Mouse (Mus musculus) heart, postnatal 0 days (tissue): ENCODE results near the gene Icmt. TPM values are rescaled to one million over a fixed set of nuclear protein-coding genes. Genes with fewer than 3 reads are reported as not detected.

ENCODE experiments used
- ATAC-seq: fragments of 200-750 bp; cut with Nextera tagmentation; 2 replicates; pipeline ENCODE4 v1.8.0; 2017; ENCODE audit warnings: low read depth, moderate number of reproducible peaks, moderate library complexity; ENCODE audit not compliant: insufficient read depth
- DNase-seq: peaks from one replicate; pipeline ENCODE4 v3.0.0-alpha.2; 2016; ENCODE audit warnings: low spot score
- H3K27ac ChIP-seq: fragments of 300-500 bp; sonication (generic); 2 replicates; pipeline ENCODE4 v1.5.1; 2014; ENCODE audit warnings: low read depth, mild to moderate bottlenecking
- H3K27me3 ChIP-seq: fragments of 300-500 bp; sonication (generic); 2 replicates; pipeline ENCODE4 v1.6.1; 2014; ENCODE audit warnings: low read length, mixed read lengths; ENCODE audit not compliant: control insufficient read depth, insufficient read depth
- H3K36me3 ChIP-seq: fragments of 300-500 bp; sonication (generic); replicated peaks from 2 replicates; pipeline ENCODE4 v1.6.1; 2014; ENCODE audit warnings: low read length, mixed read lengths; ENCODE audit not compliant: control insufficient read depth, insufficient read depth
- H3K4me1 ChIP-seq: fragments of 300-500 bp; sonication (generic); 2 replicates; pipeline ENCODE4 v1.6.1; 2014; ENCODE audit warnings: antibody characterized with exemption; ENCODE audit not compliant: control insufficient read depth, insufficient read depth
- H3K4me2 ChIP-seq: fragments of 300-500 bp; sonication (generic); 2 replicates; pipeline ENCODE4 v1.6.1; 2014; ENCODE audit warnings: low read depth, mild to moderate bottlenecking, low read length, moderate library complexity
- H3K4me3 ChIP-seq: fragments of 300-500 bp; sonication (generic); 2 replicates; pipeline ENCODE4 v1.5.1; 2014; ENCODE audit warnings: low read depth, low read length
- H3K9ac ChIP-seq: fragments of 300-500 bp; sonication (generic); replicated peaks from 2 replicates; pipeline ENCODE4 v1.6.1; 2014; ENCODE audit warnings: low read depth, low read length, mixed read lengths
- H3K9me3 ChIP-seq: fragments of 300-500 bp; sonication (generic); replicated peaks from 2 replicates; pipeline ENCODE4 v1.6.1; 2016; ENCODE audit warnings: low read length; ENCODE audit not compliant: control insufficient read depth
- CTCF ChIP-seq: IDR thresholded peaks from 2 replicates; pipeline ENCODE4 v1.5.1; 2016; ENCODE audit warnings: antibody characterized with exemption, control low read depth, low read depth
- EP300 ChIP-seq: IDR thresholded peaks from 2 replicates; pipeline ENCODE4 v1.6.1; 2016; ENCODE audit warnings: antibody characterized with exemption, low read depth
- WGBS: fragments of 180-500 bp; shearing (Covaris S2); extraction: QIAGEN DNeasy Blood & Tissue Kit; methylation state at CpG from one replicate; pipeline ENCODE4 v1.1.7; 2014; 5-methylcytosine and 5-hydroxymethylcytosine counted together
- polyA plus RNA-seq: library from polyadenylated mRNA; unstranded; fragments of >200 nt; fragmentation: Nextera tagmentation; extraction: Ambion mirVana; gene quantifications from 2 replicates; pipeline ENCODE4 v1.2.1, GENCODE M21; 2015
- total RNA-seq: library from RNA; depleted of rRNA; stranded (reverse); fragments of >200 nt; gene quantifications from 2 replicates; pipeline ENCODE4 v1.2.3, GENCODE M21; 2014; ENCODE audit warnings: low replicate concordance

The Icmt gene
- total and polyA plus RNA-seq, 2 experiments from 2014 or later = 15.0 to 38.0 TPM

DNA sequence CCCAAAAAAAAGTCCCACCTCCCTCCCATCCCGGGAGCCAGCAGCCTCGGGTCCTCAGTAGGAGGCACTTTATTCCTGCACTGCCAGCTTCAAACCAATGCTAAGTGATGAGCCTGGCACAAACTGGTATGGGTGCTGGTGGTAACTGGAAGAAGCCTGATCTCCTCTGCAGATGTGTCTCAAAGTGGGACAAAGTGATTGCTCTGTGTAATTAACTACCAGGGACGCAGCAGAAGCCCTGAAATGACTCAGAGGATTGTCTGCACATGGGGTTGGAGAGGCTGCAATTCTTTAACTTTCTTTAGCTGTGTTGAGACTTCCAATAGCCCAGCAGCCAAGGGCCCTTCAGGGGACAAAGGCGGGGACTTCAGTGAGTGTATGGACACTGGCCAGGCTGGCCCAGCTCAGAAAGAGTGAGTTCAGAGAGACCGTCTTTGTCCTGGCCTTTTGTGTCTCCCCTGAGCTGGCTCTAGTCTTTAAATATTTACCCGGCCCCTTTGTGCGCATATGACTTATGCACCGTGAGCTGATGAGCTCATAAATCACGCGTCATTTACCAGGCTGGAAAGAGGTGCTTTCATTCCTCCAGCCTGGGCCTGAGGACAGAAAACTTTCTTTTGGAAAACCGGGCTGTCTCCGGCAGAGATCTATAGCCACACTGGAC lies 4.8 kb upstream of the Icmt start:
- TF ChIP-seq EP300 (no peak), CTCF (no peak)
- Histone ChIP-seq H3K4me3 (no peak overlapping the region), H3K9me3 (no peaks in the 10 kb centered on the region), H3K4me2 (no peak overlapping the region), H3K4me1 (0 out of 2 replicates have a peak, but pooled peaks cover 7% of the 10 kb centered on the region), H3K36me3 (no peaks in the 10 kb centered on the region), H3K27ac (no peak overlapping the region), H3K27me3 (peaks cover 55% of the 10 kb centered on the region), H3K9ac (no peak overlapping the region)
- ATAC-seq (no peak), DNase-seq (no peak)
- WGBS = 41% methylated on average over 12 of the region's 12 CpGs

DNA sequence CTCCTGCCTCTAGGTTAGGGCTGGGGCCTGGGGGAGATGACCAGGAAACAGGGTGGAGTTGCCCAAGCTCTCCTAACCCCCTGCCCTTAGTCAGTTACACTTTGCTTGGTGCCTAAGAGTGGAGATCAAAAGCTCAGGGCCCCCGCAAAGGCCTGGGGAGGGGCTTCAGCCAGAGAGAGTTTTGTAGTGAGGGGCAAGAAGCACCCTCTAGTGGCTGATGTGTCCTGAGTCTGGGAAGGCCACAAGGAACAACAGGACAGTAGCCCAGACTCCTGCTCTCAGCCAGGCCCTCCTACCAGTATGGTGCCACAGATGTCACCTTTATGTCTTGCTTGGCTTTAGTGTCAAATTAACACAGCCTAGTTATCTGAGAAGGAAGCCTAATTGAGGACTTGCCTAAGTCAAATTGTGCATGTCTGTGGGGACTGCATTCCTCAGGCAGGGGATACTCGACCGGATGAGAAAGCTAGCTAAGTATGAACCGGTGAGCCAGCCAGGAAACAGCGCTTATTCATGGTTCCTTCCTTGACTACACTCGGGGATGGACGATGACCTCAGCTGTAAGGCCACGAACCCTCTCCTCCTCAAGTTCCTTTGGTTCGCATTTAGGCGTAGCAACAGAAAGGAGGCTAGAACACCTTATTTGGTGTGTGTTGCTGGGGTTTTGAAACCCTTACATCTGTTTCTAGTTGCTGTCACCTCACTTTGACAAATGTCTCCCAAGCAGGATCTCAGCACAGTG lies 2.7 kb upstream of the Icmt start:
- Histone ChIP-seq H3K9me3 (no peaks in the 10 kb centered on the region), H3K9ac (no peak overlapping the region), H3K4me3 (no peak overlapping the region), H3K4me1 (peaks cover 13% of the 10 kb centered on the region; the same call in 1 of the 2 replicates), H3K27ac (no peak overlapping the region), H3K4me2 (no peak overlapping the region), H3K27me3 (peaks cover 40% of the 10 kb centered on the region), H3K36me3 (no peaks in the 10 kb centered on the region)
- ATAC-seq = no peak
- DNase-seq = no peak
- 37% methylated on average over 10 of the region's 10 CpGs for WGBS
- no peak for TF ChIP-seq EP300
- peak; percentile 19; the same call in 1 of the 2 replicates for TF ChIP-seq CTCF

DNA sequence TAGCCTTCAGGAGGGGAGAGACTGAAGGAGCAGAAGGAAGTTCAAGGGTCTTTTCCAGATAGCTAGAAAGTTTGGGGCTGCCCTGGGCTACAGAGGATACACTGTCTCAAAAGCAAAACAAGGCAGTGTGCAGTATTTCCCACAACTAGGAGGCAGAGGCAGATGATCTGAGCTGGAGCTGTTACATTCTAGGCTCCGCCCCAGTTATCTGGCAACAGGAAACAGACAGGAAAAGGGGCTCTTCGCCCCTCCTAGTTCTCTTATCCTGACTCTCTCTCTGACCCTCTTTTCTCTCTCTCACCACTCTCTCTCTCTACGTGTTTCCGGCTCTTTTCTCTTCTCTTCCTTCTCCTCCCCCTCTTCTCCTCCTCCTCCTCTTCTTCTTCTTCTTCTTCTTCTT lies 1.1 kb upstream of the Icmt start:
- no peak overlapping the region; the same call in 1 of the 2 replicates for H3K27ac ChIP-seq
- peaks cover 10% of the 10 kb centered on the region; the same call in 1 of the 2 replicates for H3K4me1 ChIP-seq
- peaks cover 25% of the 10 kb centered on the region for H3K27me3 ChIP-seq
- TF ChIP-seq EP300 (no peak), CTCF (no peak)
- H3K9ac ChIP-seq = no peak overlapping the region
- H3K4me2 ChIP-seq = no peak overlapping the region; the same call in 1 of the 2 replicates
- H3K4me3 ChIP-seq = no peak overlapping the region
- DNase-seq = no peak
- WGBS = 26% methylated on average over 4 of the region's 4 CpGs
- peaks cover 11% of the 10 kb centered on the region; the same call in 1 of the 2 replicates for H3K36me3 ChIP-seq
- no peaks in the 10 kb centered on the region for H3K9me3 ChIP-seq
- no peak for ATAC-seq

DNA sequence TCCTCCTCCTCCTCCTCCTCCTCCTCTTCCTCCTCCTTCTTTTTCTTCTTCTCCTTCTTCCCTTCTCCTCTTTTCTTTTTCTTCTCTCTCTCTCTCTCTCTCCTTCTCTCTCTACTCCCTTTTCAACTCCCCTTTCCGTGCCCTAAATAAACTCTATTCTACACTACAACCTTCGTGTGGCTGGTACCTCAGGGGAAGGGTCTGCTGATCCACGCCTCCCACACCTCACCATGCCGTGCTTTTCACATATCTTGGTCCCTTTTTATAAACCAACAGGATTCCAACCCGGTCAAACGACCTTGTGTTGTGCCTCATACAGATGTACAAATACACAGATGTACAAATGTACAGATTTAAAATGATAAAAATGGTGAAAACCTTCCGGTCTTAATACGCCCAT lies 656 bp upstream of the Icmt start:
- Histone ChIP-seq H3K4me1 (peaks cover 10% of the 10 kb centered on the region; the same call in 1 of the 2 replicates), H3K27me3 (peaks cover 21% of the 10 kb centered on the region), H3K9ac (no peak overlapping the region; the same call in 1 of the 2 replicates), H3K4me3 (peak overlapping the region; percentile 88), H3K4me2 (peak overlapping the region; percentile 63), H3K9me3 (no peaks in the 10 kb centered on the region), H3K36me3 (peaks cover 16% of the 10 kb centered on the region; the same call in 1 of the 2 replicates), H3K27ac (peak overlapping the region; percentile 69)
- no peak for ATAC-seq
- WGBS = 8% methylated on average over 8 of the region's 8 CpGs
- DNase-seq = no peak
- TF ChIP-seq EP300 (no peak), CTCF (no peak)

DNA sequence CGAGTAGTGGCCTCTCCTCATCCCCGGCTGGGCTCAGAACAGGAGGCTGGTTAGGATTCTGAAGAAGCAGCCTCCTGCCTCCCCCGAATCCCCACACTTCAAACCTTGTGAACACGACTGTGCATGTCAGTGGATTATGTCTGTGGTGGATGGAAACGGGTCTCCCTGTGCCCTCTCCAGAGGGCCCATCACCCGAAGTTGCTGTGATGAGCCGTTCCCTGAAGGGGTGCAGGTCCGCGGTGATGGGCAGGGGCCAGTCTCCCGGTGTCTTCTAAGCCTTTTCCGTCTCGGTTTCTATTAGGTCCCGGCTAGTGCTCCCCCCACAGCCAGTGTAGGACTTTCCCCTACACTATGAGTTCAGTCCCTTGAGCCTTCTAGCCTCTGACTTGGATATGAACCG lies 1.8 kb downstream of the Icmt start:
- Histone ChIP-seq H3K9me3 (no peaks in the 10 kb centered on the region), H3K4me1 (peaks cover 10% of the 10 kb centered on the region; the same call in 1 of the 2 replicates), H3K27me3 (no peaks in the 10 kb centered on the region), H3K4me3 (no peak overlapping the region), H3K4me2 (no peak overlapping the region), H3K36me3 (peaks cover 33% of the 10 kb centered on the region), H3K9ac (no peak overlapping the region), H3K27ac (no peak overlapping the region)
- TF ChIP-seq EP300 = no peak
- TF ChIP-seq CTCF = no peak
- 77% methylated on average over 14 of the region's 14 CpGs for WGBS
- ATAC-seq (no peak), DNase-seq (no peak)
